Mouse (Mus musculus) spleen, adult 2 months (tissue): Measurements from ENCODE around the gene 1700016D06Rik. TPM values are rescaled to one million over a fixed set of nuclear protein-coding genes. Genes with fewer than 3 reads are reported as not detected.

Source experiments
- DNase-seq, 2 experiments: peaks; one replicate each; pipeline versions ENCODE4 v3.0.0 to v3.0.0-alpha.2; 2012 to 2021; ENCODE audit warnings: low spot score in 2 of 2, low read depth in 1 of 2
- H3K27ac ChIP-seq: fragments of 200-500 bp; 2 replicates; pipeline ENCODE4 v1.5.1; 2012; ENCODE audit warnings: low read length, inconsistent platforms; ENCODE audit not compliant: insufficient read depth
- H3K27me3 ChIP-seq: fragments of 200-500 bp; 2 replicates; pipeline ENCODE4 v1.6.1; 2012; ENCODE audit warnings: mild to moderate bottlenecking, moderate library complexity, low read length, inconsistent platforms; ENCODE audit not compliant: control insufficient read depth, insufficient read depth
- H3K36me3 ChIP-seq: fragments of 200-500 bp; 2 replicates; pipeline ENCODE4 v1.6.1; 2012; ENCODE audit warnings: mild to moderate bottlenecking, low read length, inconsistent platforms; ENCODE audit not compliant: control insufficient read depth, insufficient read depth
- H3K4me1 ChIP-seq: fragments of 200-500 bp; 2 replicates; pipeline ENCODE4 v1.6.1; 2011; ENCODE audit warnings: inconsistent platforms; ENCODE audit not compliant: control insufficient read depth, insufficient read depth, insufficient read length
- H3K4me3 ChIP-seq: fragments of 200-500 bp; 2 replicates; pipeline ENCODE4 v1.5.1; 2011; ENCODE audit warnings: mild to moderate bottlenecking, inconsistent platforms; ENCODE audit not compliant: insufficient read depth, insufficient read length; ENCODE audit errors: extremely low read depth
- CTCF ChIP-seq: fragments of 200-500 bp; IDR thresholded peaks from 2 replicates; pipeline ENCODE4 v1.5.1; 2011; ENCODE audit warnings: mild to moderate bottlenecking, inconsistent platforms; ENCODE audit not compliant: insufficient read depth, insufficient read length, insufficient replicate concordance; ENCODE audit errors: extremely low read depth
- POLR2A ChIP-seq: fragments of 200-500 bp; IDR thresholded peaks from 2 replicates; pipeline ENCODE4 v1.6.1; 2011; ENCODE audit warnings: low read depth, low read length, inconsistent platforms
- WGBS: fragments of 180-500 bp; shearing (Covaris S2); methylation state at CpG from one replicate; pipeline ENCODE4 v1.1.7; 2018; 5-methylcytosine and 5-hydroxymethylcytosine counted together
- polyA plus RNA-seq: library from polyadenylated mRNA; depleted of rRNA; stranded (reverse); fragments of >200 nt; gene quantifications from 2 replicates; pipeline ENCODE4 v1.2.3, GENCODE M21; 2012; rRNA removed

Gene 1700016D06Rik
- polyA plus RNA-seq, 1 experiment, result not detected

GRCm38 (mm10) chr8:11625084-11625483 is 75.8 kb downstream of the 1700016D06Rik start:
- no peak for TF ChIP-seq CTCF
- TF ChIP-seq POLR2A, result no peak
- Histone ChIP-seq H3K27ac (no peak overlapping the region), H3K4me1 (no peaks in the 10 kb centered on the region), H3K27me3 (no peaks in the 10 kb centered on the region), H3K36me3 (peaks cover 20% of the 10 kb centered on the region), H3K4me3 (no peak overlapping the region)
- DNase-seq, result no peak
- 70% methylated on average over 4 of the region's 4 CpGs for WGBS

- Histone ChIP-seq H3K27ac (no peak overlapping the region), H3K36me3 (peaks cover 35% of the 10 kb centered on the region), H3K27me3 (no peaks in the 10 kb centered on the region), H3K4me3 (no peak overlapping the region), H3K4me1 (no peaks in the 10 kb centered on the region)
- 90% methylated on average over 3 of the region's 3 CpGs for WGBS
- DNase-seq, result no peak
- TF ChIP-seq CTCF (no peak), POLR2A (no peak)
Measured at GRCm38 (mm10) chr8:11619091-11619490, 81.8 kb downstream of the 1700016D06Rik start.

GRCm38 (mm10) chr8:11618063-11618462 is 82.8 kb downstream of the 1700016D06Rik start:
- no peak overlapping the region for H3K4me3 ChIP-seq
- no peak for TF ChIP-seq POLR2A
- TF ChIP-seq CTCF, result no peak
- 90% methylated on average over 2 of the region's 2 CpGs for WGBS
- H3K36me3 ChIP-seq, result peaks cover 40% of the 10 kb centered on the region
- H3K4me1 ChIP-seq, result no peaks in the 10 kb centered on the region
- no peaks in the 10 kb centered on the region for H3K27me3 ChIP-seq
- no peak overlapping the region for H3K27ac ChIP-seq
- no peak for DNase-seq

GRCm38 (mm10) chr8:11616294-11616693 is 84.6 kb downstream of the 1700016D06Rik start:
- H3K4me1 ChIP-seq, result no peaks in the 10 kb centered on the region
- no peaks in the 10 kb centered on the region for H3K27me3 ChIP-seq
- no peak overlapping the region for H3K27ac ChIP-seq
- TF ChIP-seq CTCF, result peak; percentile 77; the same call in 1 of the 2 replicates
- no peak for TF ChIP-seq POLR2A
- peaks cover 39% of the 10 kb centered on the region for H3K36me3 ChIP-seq
- peak in 1 of 2 experiments; percentile 44 for DNase-seq
- WGBS, result 10% methylated on average over 1 of the region's 1 CpGs
- H3K4me3 ChIP-seq, result no peak overlapping the region

GRCm38 (mm10) chr8:11614126-11614835 is 86.6 kb downstream of the 1700016D06Rik start:
- H3K36me3 ChIP-seq, result peaks cover 27% of the 10 kb centered on the region
- H3K4me1 ChIP-seq, result no peaks in the 10 kb centered on the region
- TF ChIP-seq POLR2A (no peak), CTCF (no peak)
- 83% methylated on average over 6 of the region's 6 CpGs for WGBS
- H3K27ac ChIP-seq, result no peak overlapping the region
- H3K27me3 ChIP-seq, result no peaks in the 10 kb centered on the region
- no peak overlapping the region for H3K4me3 ChIP-seq
- DNase-seq, result no peak

- peaks cover 9% of the 10 kb centered on the region for H3K36me3 ChIP-seq
- no peak overlapping the region for H3K4me3 ChIP-seq
- no peak for TF ChIP-seq CTCF
- no peak for TF ChIP-seq POLR2A
Measured at GRCm38 (mm10) chr8:11608848-11609247, 92.0 kb downstream of the 1700016D06Rik start.

More at GRCm38 (mm10) chr8:11608848-11609247, 92.0 kb downstream of the 1700016D06Rik start:
- H3K27ac ChIP-seq, result no peak overlapping the region
- WGBS, result 96% methylated on average over 9 of the region's 9 CpGs
- H3K27me3 ChIP-seq, result no peaks in the 10 kb centered on the region
- no peak for DNase-seq
- H3K4me1 ChIP-seq, result no peaks in the 10 kb centered on the region

Other genes starting within 250 kb of the 1700016D06Rik start
- 17.1 and 17.8 TPM in 2 replicates for gene Rab20, start 222.4 kb downstream of the 1700016D06Rik start, polyA plus RNA-seq
- 57.0 and 61.6 TPM in 2 replicates for gene Naxd, start 203.6 kb downstream of the 1700016D06Rik start, polyA plus RNA-seq
- gene Cars2, start 150.3 kb downstream of the 1700016D06Rik start, polyA plus RNA-seq, result 29.8 and 42.4 TPM in 2 replicates
- 16.1 and 17.6 TPM in 2 replicates for gene Ing1, start 145.5 kb downstream of the 1700016D06Rik start, polyA plus RNA-seq
- gene Ankrd10, start 65.3 kb downstream of the 1700016D06Rik start, polyA plus RNA-seq, result 63.0 and 82.9 TPM in 2 replicates
- 20.3 and 21.9 TPM in 2 replicates for gene Arhgef7, start 26.7 kb upstream of the 1700016D06Rik start, polyA plus RNA-seq
- gene Tex29, start 139.4 kb upstream of the 1700016D06Rik start, polyA plus RNA-seq, result not detected in 2 replicates